Mouse (Mus musculus): ENCODE results near the gene Armcx6. TPM values are rescaled to one million over a fixed set of nuclear protein-coding genes. Genes with fewer than 3 reads are reported as not detected.
A peak's percentile ranks its signal among the peaks of the same experiment; 100 is the strongest.
"Not testable (repeated sequence)": the region's sequence is repeated elsewhere in the genome, so short reads cannot be mapped to it uniquely, and the experiment has no call there.

Gene Armcx6
- polyA plus RNA-seq (2015; fragmentation: Nextera tagmentation; extraction: Ambion mirVana) = 10.7 and 10.8 TPM in 2 replicates

- peak; percentile 75 for DNase-seq (ENCODE audit: low spot score)
Observed at GRCm38 (mm10) chrX:134750764-134751592, at the start of gene Armcx6. Gene Armcx6, minus strand, starts transcription at chrX:134751417.

- DNase-seq (ENCODE audit: low spot score) = no peak
Observed at GRCm38 (mm10) chrX:134787728-134788127, 36.5 kb upstream of the Armcx6 start.

- not testable (repeated sequence) for DNase-seq (ENCODE audit: low spot score)
Observed at GRCm38 (mm10) chrX:134763428-134764198, 12.4 kb upstream of the Armcx6 start.

GRCm38 (mm10) chrX:134757293-134757995, 6.2 kb upstream of the Armcx6 start:
- no peak for DNase-seq (ENCODE audit: low spot score)

- DNase-seq (ENCODE audit: low spot score) = peak; percentile 47
Observed at GRCm38 (mm10) chrX:134756434-134757292, 5.4 kb upstream of the Armcx6 start, which contains the start of gene Armcx3. Gene Armcx3, plus strand, starts transcription at chrX:134756595.

GRCm38 (mm10) chrX:134752584-134752983, 1.4 kb upstream of the Armcx6 start:
- no peak for DNase-seq (ENCODE audit: low spot score)

- no peak for DNase-seq (ENCODE audit: low spot score)
Observed at GRCm38 (mm10) chrX:134751910-134752309, 693 bp upstream of the Armcx6 start.

- peak; percentile 54 for DNase-seq (ENCODE audit: low spot score)
Observed at GRCm38 (mm10) chrX:134746459-134746858, 4.8 kb downstream of the Armcx6 start.

- DNase-seq (ENCODE audit: low spot score) = peak; percentile 18
Observed at GRCm38 (mm10) chrX:134741862-134742261, 9.4 kb downstream of the Armcx6 start.

GRCm38 (mm10) chrX:134739160-134739559, 12.1 kb downstream of the Armcx6 start:
- no peak for DNase-seq (ENCODE audit: low spot score)

- no peak for DNase-seq (ENCODE audit: low spot score)
Observed at GRCm38 (mm10) chrX:134737796-134738195, 13.4 kb downstream of the Armcx6 start.

GRCm38 (mm10) chrX:134729778-134730177, 21.4 kb downstream of the Armcx6 start:
- DNase-seq (ENCODE audit: low spot score) = peak; percentile 39

- not testable (repeated sequence) for DNase-seq (ENCODE audit: low spot score)
Observed at GRCm38 (mm10) chrX:134723762-134724161, 27.5 kb downstream of the Armcx6 start.

GRCm38 (mm10) chrX:134718524-134718923, 32.7 kb downstream of the Armcx6 start:
- peak; percentile 18 for DNase-seq (ENCODE audit: low spot score)

GRCm38 (mm10) chrX:134717752-134718308, 33.4 kb downstream of the Armcx6 start, which contains the start of gene Armcx1:
Gene Armcx1, plus strand, starts transcription at chrX:134717963.
- peak; percentile 46 for DNase-seq (ENCODE audit: low spot score)

GRCm38 (mm10) chrX:134716863-134717262, 34.4 kb downstream of the Armcx6 start:
- no peak for DNase-seq (ENCODE audit: low spot score)
